Mouse (Mus musculus) embryonic facial prominence, embryonic 13.5 days (tissue): ENCODE results near the gene Gm11938. TPM values are rescaled to one million over a fixed set of nuclear protein-coding genes. Genes with fewer than 3 reads are reported as not detected.
A peak's percentile ranks its signal among the peaks of the same experiment; 100 is the strongest.
"Not testable (repeated sequence)": the region's sequence is repeated elsewhere in the genome, so short reads cannot be mapped to it uniquely, and the experiment has no call there.

Experiments
- ATAC-seq: fragments of 200-750 bp; cut with Nextera tagmentation; 2 replicates; pipeline ENCODE4 v1.8.0; 2017; ENCODE audit warnings: low read depth; ENCODE audit not compliant: insufficient number of reproducible peaks, insufficient read depth, low FRiP score, low TSS enrichment
- H3K27ac ChIP-seq: fragments of 300-500 bp; sonication (generic); 2 replicates; pipeline ENCODE4 v1.5.1; 2015; ENCODE audit warnings: moderate library complexity, mild to moderate bottlenecking, inconsistent platforms
- H3K27me3 ChIP-seq: fragments of 300-500 bp; sonication (generic); 2 replicates; pipeline ENCODE4 v1.6.1; 2015; ENCODE audit warnings: mild to moderate bottlenecking, inconsistent platforms
- H3K36me3 ChIP-seq: fragments of 300-500 bp; sonication (generic); 2 replicates; pipeline ENCODE4 v1.6.1; 2015; ENCODE audit warnings: mild to moderate bottlenecking, inconsistent platforms
- H3K4me1 ChIP-seq: fragments of 300-500 bp; sonication (generic); 2 replicates; pipeline ENCODE4 v1.6.1; 2015; ENCODE audit warnings: inconsistent platforms
- H3K4me2 ChIP-seq: fragments of 300-500 bp; sonication (generic); 2 replicates; pipeline ENCODE4 v1.6.1; 2015; ENCODE audit warnings: moderate library complexity, mild to moderate bottlenecking, inconsistent platforms
- H3K4me3 ChIP-seq: fragments of 300-500 bp; sonication (generic); 2 replicates; pipeline ENCODE4 v1.5.1; 2015; ENCODE audit warnings: mild to moderate bottlenecking, inconsistent platforms
- H3K9ac ChIP-seq: fragments of 300-500 bp; sonication (generic); 2 replicates; pipeline ENCODE4 v1.6.1; 2015; ENCODE audit warnings: mild to moderate bottlenecking, inconsistent platforms
- H3K9me3 ChIP-seq: fragments of 300-500 bp; sonication (generic); 2 replicates; pipeline ENCODE4 v1.6.1; 2016; ENCODE audit warnings: inconsistent platforms
- WGBS: fragments of 180-500 bp; shearing (Covaris S2); methylation state at CpG from one replicate; pipeline ENCODE4 v1.1.7; 2015; ENCODE audit warnings: mixed read lengths; 5-methylcytosine and 5-hydroxymethylcytosine counted together
- polyA plus RNA-seq: library from polyadenylated mRNA; unstranded; fragments of >200 nt; fragmentation: Nextera tagmentation; extraction: Ambion mirVana; gene quantifications from 2 replicates; pipeline ENCODE4 v1.2.1, GENCODE M21; 2015

Gm11938 gene
- polyA plus RNA-seq, 1 experiment from 2014 or later = not detected

DNA sequence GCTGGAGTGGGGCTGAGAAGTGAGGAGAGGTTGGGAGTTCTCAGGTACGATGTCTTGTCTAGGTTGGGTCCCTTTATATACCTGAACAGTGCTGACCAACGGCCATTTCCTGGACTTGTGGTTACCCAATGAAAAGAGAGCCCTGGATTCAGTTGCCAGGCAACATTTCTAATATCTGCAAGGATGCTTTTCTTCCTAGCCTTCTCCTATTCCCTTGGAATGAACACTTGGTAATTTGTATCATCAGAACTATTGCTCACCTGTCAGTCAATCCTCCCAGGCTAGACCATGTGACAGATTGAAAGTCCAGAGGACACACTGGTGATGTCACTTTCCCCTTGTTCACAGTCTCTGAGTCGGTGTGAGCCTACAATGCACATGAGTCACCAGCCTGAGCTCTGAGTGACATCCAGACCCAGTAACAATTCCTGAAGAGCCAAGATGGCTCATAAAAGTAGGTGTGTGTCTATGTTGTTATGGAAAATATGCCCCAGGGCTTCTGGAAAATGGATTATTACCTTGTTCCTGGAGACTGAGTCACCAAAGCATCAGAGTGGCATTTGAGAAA lies 11.8 kb upstream of the Gm11938 start, which contains the start of gene Krtap2-4:
TSS of gene Krtap2-4 (minus strand) at position 51 of the 568 bp plus-strand sequence.
- 77% methylated on average over 3 of the region's 3 CpGs for WGBS
- H3K9me3 ChIP-seq = no peaks in the 10 kb centered on the region
- no peaks in the 10 kb centered on the region for H3K4me1 ChIP-seq
- no peaks in the 10 kb centered on the region for H3K36me3 ChIP-seq
- no peak within 1 kb of the TSS for H3K4me3 ChIP-seq
- no peak within 1 kb of the TSS for H3K4me2 ChIP-seq
- H3K9ac ChIP-seq = no peak within 1 kb of the TSS
- H3K27ac ChIP-seq = no peak within 1 kb of the TSS
- no peaks in the 10 kb centered on the region for H3K27me3 ChIP-seq
- no peak for ATAC-seq

GRCm38 (mm10) chr11:99610089-99610488 lies 7.0 kb upstream of the Gm11938 start, which contains the start of gene Gm11937:
Gene Gm11937 (minus strand): TSS chr11:99610189.
- H3K4me1 ChIP-seq, ATAC-seq, H3K9me3 ChIP-seq, H3K4me2 ChIP-seq, H3K9ac ChIP-seq, H3K27me3 ChIP-seq, H3K36me3 ChIP-seq, H3K4me3 ChIP-seq, H3K27ac ChIP-seq: not testable (repeated sequence)
- 60% methylated on average over 1 of the region's 2 CpGs for WGBS

DNA sequence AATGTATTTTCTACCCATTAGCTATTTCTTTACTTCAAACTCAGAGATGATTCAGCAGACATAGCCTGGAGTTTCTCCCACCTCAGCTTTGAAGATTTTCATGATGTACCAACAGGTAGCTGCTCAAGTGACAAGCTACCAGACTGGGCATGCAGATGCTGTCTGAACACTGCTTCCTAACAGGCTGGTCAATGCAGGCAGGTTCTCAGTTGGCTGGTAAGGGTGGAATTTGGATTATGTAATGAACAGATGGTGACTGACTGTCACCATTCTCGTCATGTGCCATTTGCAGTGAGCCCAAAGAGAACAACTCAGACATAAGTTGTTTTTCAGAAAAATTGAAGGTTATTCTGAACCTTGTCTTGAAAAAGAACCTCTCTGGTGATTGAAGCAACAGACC lies 6.0 kb upstream of the Gm11938 start:
- no peaks in the 10 kb centered on the region for H3K27me3 ChIP-seq
- no peak overlapping the region for H3K9ac ChIP-seq
- H3K9me3 ChIP-seq = no peaks in the 10 kb centered on the region
- H3K36me3 ChIP-seq = no peaks in the 10 kb centered on the region
- 59% methylated on average over 1 of the region's 1 CpGs for WGBS
- no peak overlapping the region for H3K4me2 ChIP-seq
- no peak overlapping the region for H3K27ac ChIP-seq
- H3K4me1 ChIP-seq = no peaks in the 10 kb centered on the region
- ATAC-seq = no peak
- no peak overlapping the region for H3K4me3 ChIP-seq

DNA sequence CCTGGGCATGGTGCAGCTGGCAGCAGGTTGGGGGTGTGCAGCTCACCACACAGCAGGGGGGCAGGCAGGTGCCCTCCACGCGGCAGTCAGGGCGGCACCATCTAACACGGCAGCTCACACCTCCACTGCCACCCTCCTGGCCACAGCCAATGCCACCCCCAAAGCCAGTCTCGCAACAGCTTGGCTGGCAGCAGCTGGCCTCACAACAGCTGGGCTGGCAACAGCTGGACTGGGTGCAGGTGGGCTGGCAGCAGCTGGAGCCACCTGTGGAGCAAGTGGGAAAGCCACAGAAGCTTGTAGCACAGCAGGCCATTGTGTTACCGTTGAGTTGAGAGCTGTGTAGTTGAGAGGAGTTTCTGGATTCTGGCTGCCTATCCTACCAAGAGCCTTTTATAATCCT lies 5.4 kb downstream of the Gm11938 start, which contains the start of gene Krtap9-3:
TSS of gene Krtap9-3 (minus strand) at position 364 of the 400 bp plus-strand sequence.
- H3K9me3 ChIP-seq, H3K27ac ChIP-seq, H3K4me1 ChIP-seq, H3K9ac ChIP-seq, H3K36me3 ChIP-seq, H3K4me2 ChIP-seq, ATAC-seq, H3K27me3 ChIP-seq, H3K4me3 ChIP-seq: not testable (repeated sequence)
- 84% methylated on average over 6 of the region's 6 CpGs for WGBS

- 84% methylated on average over 6 of the region's 6 CpGs for WGBS
- H3K4me3 ChIP-seq = no peak within 1 kb of the TSS
- H3K9ac ChIP-seq = no peak within 1 kb of the TSS
- H3K4me2 ChIP-seq = no peak within 1 kb of the TSS
- no peak for ATAC-seq
- no peaks in the 10 kb centered on the region for H3K27me3 ChIP-seq
- no peak within 1 kb of the TSS for H3K27ac ChIP-seq
- H3K9me3 ChIP-seq = no peaks in the 10 kb centered on the region
- H3K4me1 ChIP-seq = no peaks in the 10 kb centered on the region
- H3K36me3 ChIP-seq = no peaks in the 10 kb centered on the region
These were observed 12.1 kb downstream of the Gm11938 start, which contains the start of gene Krtap1-3 for GRCm38 (mm10) chr11:99590981-99591380. Gene Krtap1-3 (minus strand): TSS chr11:99591339.

GRCm38 (mm10) chr11:99585096-99585495 lies 18.0 kb downstream of the Gm11938 start:
- no peaks in the 10 kb centered on the region for H3K4me1 ChIP-seq
- no peak overlapping the region for H3K27ac ChIP-seq
- no peak overlapping the region for H3K9ac ChIP-seq
- no peak overlapping the region for H3K4me2 ChIP-seq
- WGBS = 91% methylated on average over 7 of the region's 7 CpGs
- no peaks in the 10 kb centered on the region for H3K27me3 ChIP-seq
- H3K36me3 ChIP-seq = no peaks in the 10 kb centered on the region
- no peak overlapping the region for H3K4me3 ChIP-seq
- no peak for ATAC-seq
- no peaks in the 10 kb centered on the region for H3K9me3 ChIP-seq

DNA sequence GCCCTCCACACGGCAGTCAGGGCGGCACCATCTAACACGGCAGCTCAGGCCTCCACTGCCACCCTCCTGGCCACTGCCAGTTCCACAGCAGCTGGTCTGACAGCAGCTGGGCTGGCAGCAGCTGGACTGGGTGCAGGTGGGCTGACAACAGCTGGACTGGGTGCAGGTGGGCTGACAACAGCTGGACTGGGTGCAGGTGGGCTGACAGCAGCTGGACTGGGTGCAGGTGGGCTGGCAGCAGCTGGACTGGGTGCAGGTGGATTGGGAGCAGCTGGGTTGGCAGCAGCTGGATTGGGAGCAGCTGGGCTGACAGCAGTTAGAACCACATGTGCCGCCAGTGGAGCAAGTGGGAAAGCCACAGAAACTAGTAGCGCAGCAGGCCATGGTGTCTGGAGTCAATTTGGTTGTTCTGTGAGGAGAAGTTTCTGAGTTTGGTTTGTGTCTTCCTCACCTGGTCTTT lies 19.8 kb downstream of the Gm11938 start, which contains the start of gene Krtap1-4:
TSS of gene Krtap1-4 (minus strand) at position 410 of the 460 bp plus-strand sequence.
- no peaks in the 10 kb centered on the region for H3K36me3 ChIP-seq
- H3K4me1 ChIP-seq = no peaks in the 10 kb centered on the region
- no peak within 1 kb of the TSS for H3K4me2 ChIP-seq
- no peaks in the 10 kb centered on the region for H3K27me3 ChIP-seq
- no peak for ATAC-seq
- H3K27ac ChIP-seq = no peak within 1 kb of the TSS
- 71% methylated on average over 5 of the region's 5 CpGs for WGBS
- H3K9me3 ChIP-seq = no peaks in the 10 kb centered on the region
- no peak within 1 kb of the TSS for H3K9ac ChIP-seq
- H3K4me3 ChIP-seq = no peak within 1 kb of the TSS

- Histone ChIP-seq H3K9me3 (no peaks in the 10 kb centered on the region), H3K27ac (no peak overlapping the region), H3K4me1 (no peaks in the 10 kb centered on the region), H3K9ac (no peak overlapping the region), H3K4me2 (no peak overlapping the region), H3K4me3 (no peak overlapping the region), H3K36me3 (no peaks in the 10 kb centered on the region), H3K27me3 (no peaks in the 10 kb centered on the region)
- ATAC-seq = no peak
- WGBS = 79% methylated on average over 6 of the region's 6 CpGs
These were observed 21.5 kb downstream of the Gm11938 start for GRCm38 (mm10) chr11:99581564-99581963.

DNA sequence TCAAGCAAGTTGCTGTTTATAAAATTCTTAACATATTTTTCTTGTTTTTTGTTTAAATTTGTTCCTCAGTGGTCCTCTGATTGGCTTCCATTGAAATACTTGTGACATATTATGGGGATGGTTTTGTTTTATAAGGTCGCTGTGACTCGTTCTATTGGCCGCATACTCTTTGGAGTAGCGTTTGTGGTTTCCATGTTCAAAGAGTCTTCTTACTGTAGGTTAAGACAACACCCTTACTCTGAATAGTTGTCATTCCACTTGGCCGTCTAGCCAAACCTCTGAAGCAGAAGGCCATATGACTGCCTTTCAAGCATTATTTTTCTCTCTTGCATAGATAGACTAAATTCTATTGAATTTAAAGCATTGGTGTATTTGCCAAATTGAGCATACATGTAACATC lies 22.1 kb downstream of the Gm11938 start:
- 82% methylated on average over 5 of the region's 5 CpGs for WGBS
- Histone ChIP-seq H3K36me3 (no peaks in the 10 kb centered on the region), H3K4me2 (no peak overlapping the region), H3K4me3 (no peak overlapping the region), H3K27me3 (no peaks in the 10 kb centered on the region), H3K9me3 (no peaks in the 10 kb centered on the region), H3K4me1 (no peaks in the 10 kb centered on the region), H3K9ac (no peak overlapping the region), H3K27ac (no peak overlapping the region)
- no peak for ATAC-seq

DNA sequence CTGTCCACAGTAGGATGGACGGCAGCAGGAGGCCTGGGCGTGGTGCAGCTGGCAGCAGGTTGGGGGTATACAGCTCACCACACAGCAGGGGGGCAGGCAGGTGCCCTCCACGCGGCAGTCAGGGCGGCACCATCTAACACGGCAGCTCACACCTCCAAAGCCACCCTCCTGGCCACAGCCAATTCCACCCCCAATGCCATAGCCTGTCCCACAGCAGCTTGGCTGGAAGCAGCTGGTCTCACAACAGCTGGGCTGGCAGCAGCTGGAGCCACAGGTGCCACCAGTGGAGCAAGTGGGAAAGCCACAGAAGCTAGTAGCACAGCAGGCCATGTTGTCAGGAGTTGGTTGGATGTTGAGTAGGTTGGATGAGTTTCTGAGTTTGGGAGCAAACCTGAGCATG lies 22.5 kb downstream of the Gm11938 start, which contains the start of gene Krtap1-5:
TSS of gene Krtap1-5 (minus strand) at position 381 of the 400 bp plus-strand sequence.
- Histone ChIP-seq H3K4me1 (no peaks in the 10 kb centered on the region), H3K4me3 (no peak within 1 kb of the TSS), H3K36me3 (no peaks in the 10 kb centered on the region), H3K4me2 (no peak within 1 kb of the TSS), H3K27me3 (no peaks in the 10 kb centered on the region), H3K9me3 (no peaks in the 10 kb centered on the region), H3K27ac (no peak within 1 kb of the TSS), H3K9ac (no peak within 1 kb of the TSS)
- 89% methylated on average over 6 of the region's 6 CpGs for WGBS
- no peak for ATAC-seq

GRCm38 (mm10) chr11:99574106-99574505 lies 29.0 kb downstream of the Gm11938 start:
- Histone ChIP-seq H3K4me1 (0 out of 2 replicates have a peak, but pooled peaks cover 2% of the 10 kb centered on the region), H3K27ac (no peak overlapping the region), H3K9ac (0 out of 2 replicates have a peak overlapping the region, but pooled peaks have one; percentile 51), H3K4me2 (peak overlapping the region; percentile 53), H3K36me3 (no peaks in the 10 kb centered on the region), H3K27me3 (no peaks in the 10 kb centered on the region), H3K4me3 (no peak overlapping the region), H3K9me3 (no peaks in the 10 kb centered on the region)
- ATAC-seq = no peak
- WGBS = 7% methylated on average over 7 of the region's 7 CpGs

- no peak for ATAC-seq
- Histone ChIP-seq H3K4me2 (no peak overlapping the region), H3K27ac (no peak overlapping the region), H3K4me1 (0 out of 2 replicates have a peak, but pooled peaks cover 2% of the 10 kb centered on the region), H3K36me3 (no peaks in the 10 kb centered on the region), H3K9ac (no peak overlapping the region), H3K27me3 (no peaks in the 10 kb centered on the region), H3K9me3 (no peaks in the 10 kb centered on the region), H3K4me3 (no peak overlapping the region)
- WGBS = 63% methylated on average over 4 of the region's 4 CpGs
These were observed 29.9 kb downstream of the Gm11938 start for GRCm38 (mm10) chr11:99573164-99573563.
